Mouse (Mus musculus) heart, embryonic 14.5 days (tissue): ENCODE measurements at regions not wholly inside any gene's neighbourhood (a gene's known extent, or its start where the extent isn't known, plus 50 kb on each side); places are given as distances from the start of the nearest gene placed in this dataset.

Source experiments
- ATAC-seq: fragments of 200-750 bp; cut with Nextera tagmentation; 2 replicates; pipeline ENCODE4 v1.8.0; 2017; ENCODE audit warnings: low read depth, moderate TSS enrichment; ENCODE audit not compliant: insufficient number of reproducible peaks, insufficient read depth, low FRiP score
- H3K27ac ChIP-seq, 2 experiments: fragments of 200-500 bp in 1 of 2; fragments of 300-500 bp in 1 of 2; sonication (generic) in 1 of 2; replicated peaks in 1 of 2; 2 replicates each; pipeline ENCODE4 v1.5.1; 2012 to 2014; ENCODE audit warnings: low read depth in 2 of 2, low read length in 2 of 2, control low read depth in 1 of 2, mild to moderate bottlenecking in 1 of 2, mixed read lengths in 1 of 2; ENCODE audit not compliant: control insufficient read depth in 1 of 2, insufficient read depth in 1 of 2
- H3K27me3 ChIP-seq: fragments of 300-500 bp; sonication (generic); 2 replicates; pipeline ENCODE4 v1.6.1; 2014; ENCODE audit warnings: mild to moderate bottlenecking, low read length, control low read depth; ENCODE audit not compliant: control insufficient read depth, insufficient read depth
- H3K36me3 ChIP-seq: fragments of 300-500 bp; sonication (generic); 2 replicates; pipeline ENCODE4 v1.6.1; 2014; ENCODE audit warnings: mild to moderate bottlenecking, control low read depth, low read length, mixed read lengths; ENCODE audit not compliant: control insufficient read depth, insufficient read depth
- H3K4me1 ChIP-seq, 2 experiments: fragments of 200-500 bp in 1 of 2; fragments of 300-500 bp in 1 of 2; sonication (generic) in 1 of 2; 2 replicates each; pipeline ENCODE4 v1.6.1; 2012 to 2014; ENCODE audit warnings: low read length in 2 of 2, control low read depth in 1 of 2, mixed read lengths in 1 of 2; ENCODE audit not compliant: control insufficient read depth in 2 of 2, insufficient read depth in 2 of 2
- H3K4me2 ChIP-seq: fragments of 300-500 bp; sonication (generic); 2 replicates; pipeline ENCODE4 v1.6.1; 2014; ENCODE audit warnings: mild to moderate bottlenecking, low read length
- H3K4me3 ChIP-seq, 2 experiments: fragments of 200-500 bp in 1 of 2; fragments of 300-500 bp in 1 of 2; sonication (generic) in 1 of 2; 2 replicates each; pipeline ENCODE4 v1.5.1; 2012 to 2014; ENCODE audit warnings: low read length in 2 of 2, mild to moderate bottlenecking in 2 of 2, control low read depth in 1 of 2, low read depth in 1 of 2, moderate library complexity in 1 of 2; ENCODE audit not compliant: control insufficient read depth in 1 of 2, insufficient read depth in 1 of 2
- H3K9ac ChIP-seq: fragments of 300-500 bp; sonication (generic); 2 replicates; pipeline ENCODE4 v1.6.1; 2014; ENCODE audit warnings: mild to moderate bottlenecking, low read length
- H3K9me3 ChIP-seq: fragments of 300-500 bp; sonication (generic); 2 replicates; pipeline ENCODE4 v1.6.1; 2016; ENCODE audit warnings: low read length, control low read depth; ENCODE audit not compliant: control insufficient read depth
- WGBS: fragments of 180-500 bp; shearing (Covaris S2); extraction: QIAGEN DNeasy Blood & Tissue Kit; methylation state at CpG from one replicate; pipeline ENCODE4 v1.1.7; 2014; 5-methylcytosine and 5-hydroxymethylcytosine counted together

DNA sequence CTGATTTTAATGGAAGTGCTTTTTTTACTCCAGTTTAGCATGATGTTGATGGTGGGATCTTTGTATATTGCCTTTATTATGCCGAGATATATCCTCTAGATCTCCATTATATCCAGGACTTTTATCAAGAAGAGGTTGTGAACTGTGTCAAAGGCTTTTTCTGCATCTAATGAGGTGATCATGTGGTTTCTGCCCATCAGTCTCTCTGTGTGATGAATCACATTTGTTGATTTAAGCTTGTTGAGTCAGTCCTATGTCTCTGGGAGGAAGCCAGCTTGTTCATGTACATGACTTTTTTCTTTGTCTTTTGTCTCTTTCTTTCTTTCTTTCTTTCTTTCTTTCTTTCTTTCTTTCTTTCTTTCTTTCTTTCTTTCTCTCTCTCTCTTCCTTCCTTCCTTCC lies 348.4 kb upstream of the Adamts9 start:
- Histone ChIP-seq H3K27me3 (no peaks in the 10 kb centered on the region), H3K4me3 (no peak overlapping the region), H3K4me1 (no peaks in the 10 kb centered on the region), H3K9me3 (peaks cover 4% of the 10 kb centered on the region; the same call in 1 of the 2 replicates), H3K27ac (no peak overlapping the region), H3K36me3 (no peaks in the 10 kb centered on the region), H3K9ac (no peak overlapping the region), H3K4me2 (no peak overlapping the region)
- 74% methylated on average over 1 of the region's 1 CpGs for WGBS
- no peak for ATAC-seq

DNA sequence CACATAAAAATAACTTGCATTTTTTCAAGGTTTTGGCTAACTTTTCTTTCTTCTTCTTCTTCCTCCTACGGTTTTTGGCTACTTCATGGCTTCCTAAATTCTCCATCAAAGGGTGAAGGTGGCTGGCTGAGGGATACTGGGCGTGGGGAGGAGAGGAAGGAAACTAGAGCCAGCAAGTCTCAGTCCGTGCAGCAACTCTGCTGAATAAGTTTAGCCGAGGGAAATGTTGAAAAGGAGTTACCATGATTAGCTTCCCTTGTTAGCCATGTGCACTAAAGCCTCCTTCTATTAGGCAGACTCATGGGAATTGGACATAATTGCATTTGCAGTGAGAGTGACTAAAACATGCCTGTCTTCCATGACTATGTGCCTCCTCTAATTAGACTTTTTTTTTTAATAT lies 345.1 kb upstream of the Adamts9 start:
- Histone ChIP-seq H3K4me1 (no peaks in the 10 kb centered on the region), H3K4me2 (no peak overlapping the region), H3K9ac (no peak overlapping the region), H3K27me3 (no peaks in the 10 kb centered on the region), H3K4me3 (no peak overlapping the region), H3K9me3 (peaks cover 4% of the 10 kb centered on the region; the same call in 1 of the 2 replicates), H3K36me3 (no peaks in the 10 kb centered on the region), H3K27ac (no peak overlapping the region)
- ATAC-seq, result no peak
- WGBS, result 65% methylated on average over 4 of the region's 4 CpGs

DNA sequence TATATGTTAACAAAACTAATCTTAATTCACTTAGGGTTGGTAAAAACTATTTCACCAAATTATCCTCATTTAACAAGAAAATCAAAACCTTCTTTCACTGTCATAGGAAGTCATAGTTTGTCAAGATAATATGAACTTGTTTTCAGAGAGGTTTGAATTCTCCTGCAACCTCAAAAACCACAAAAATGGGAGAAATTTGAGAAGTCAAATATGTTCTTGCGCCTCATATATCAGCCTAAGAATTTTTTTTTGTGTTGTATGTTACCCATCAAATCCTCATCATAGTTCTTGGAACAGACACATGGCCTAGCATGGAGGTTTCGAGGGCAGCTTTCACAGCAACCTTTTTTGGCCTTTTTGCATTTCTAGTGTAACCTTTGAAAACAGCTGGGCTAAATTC lies 342.5 kb upstream of the Adamts9 start:
- 85% methylated on average over 2 of the region's 2 CpGs for WGBS
- H3K4me1 ChIP-seq, result no peaks in the 10 kb centered on the region
- no peak for ATAC-seq

DNA sequence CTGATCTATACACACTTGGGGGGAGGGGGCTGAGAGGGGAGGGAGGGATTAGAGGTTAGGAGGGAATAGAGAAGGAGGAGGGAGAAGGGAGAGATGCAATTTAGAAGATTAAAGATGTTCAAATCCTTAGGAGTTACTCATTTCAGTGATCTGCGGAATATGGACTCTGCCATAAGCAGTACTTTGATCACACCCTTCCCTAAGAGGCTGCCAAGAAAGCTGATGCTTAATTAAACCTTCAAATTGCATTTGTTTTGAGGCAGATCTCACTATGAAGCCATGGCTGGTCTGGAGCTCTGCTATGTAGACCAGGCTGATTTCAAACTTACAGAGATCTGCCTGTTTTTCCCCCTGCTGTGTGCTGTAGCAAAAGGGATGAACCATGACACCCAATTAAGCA lies 338.2 kb upstream of the Adamts9 start:
- no peaks in the 10 kb centered on the region for H3K36me3 ChIP-seq
- no peak for ATAC-seq
- no peak overlapping the region for H3K9ac ChIP-seq
- H3K27me3 ChIP-seq, result no peaks in the 10 kb centered on the region
- peaks cover 0 to 2% of the 10 kb centered on the region in 2 experiments; a peak in 1 of 4 replicates for H3K4me1 ChIP-seq
- H3K9me3 ChIP-seq, result no peaks in the 10 kb centered on the region
- no peak overlapping the region for H3K4me3 ChIP-seq
- 96% methylated on average over 1 of the region's 1 CpGs for WGBS
- no peak overlapping the region for H3K27ac ChIP-seq
- no peak overlapping the region for H3K4me2 ChIP-seq

More for the DNA sequence above, 342.5 kb upstream of the Adamts9 start:
- Histone ChIP-seq H3K9ac (no peak overlapping the region), H3K27ac (no peak overlapping the region), H3K9me3 (no peaks in the 10 kb centered on the region; the same call in 1 of the 2 replicates), H3K36me3 (no peaks in the 10 kb centered on the region), H3K27me3 (no peaks in the 10 kb centered on the region), H3K4me2 (no peak overlapping the region), H3K4me3 (no peak overlapping the region)

DNA sequence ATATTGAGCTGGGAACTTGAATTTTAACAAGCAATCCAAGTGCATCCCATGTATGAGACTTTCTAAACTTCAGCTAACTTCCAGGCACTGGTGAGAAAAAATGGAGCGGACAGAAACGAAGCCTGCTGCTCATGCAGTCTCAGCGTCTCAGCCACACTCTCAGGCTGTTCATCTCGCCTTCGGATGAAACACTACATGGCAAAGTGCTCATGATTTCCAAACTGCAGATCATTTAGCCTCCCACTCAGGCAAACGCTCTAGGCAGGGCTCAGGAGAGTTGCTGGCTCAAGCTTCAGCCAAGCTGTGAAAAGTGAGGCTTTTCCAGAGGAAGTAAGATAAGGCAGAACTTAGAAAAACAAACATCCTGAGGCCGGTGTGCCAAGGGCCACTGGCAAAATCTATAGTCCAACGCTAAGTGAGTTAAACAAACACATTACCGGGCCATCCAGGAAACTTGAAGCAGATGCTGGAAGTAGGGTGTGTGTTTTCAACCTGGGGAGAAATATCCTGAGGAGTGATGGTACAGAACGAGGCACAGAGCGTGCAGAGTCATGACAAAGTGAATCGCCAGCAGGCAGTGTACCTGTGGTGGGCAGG lies 330.7 kb upstream of the Adamts9 start:
- ATAC-seq, result peak; percentile 55
- no peak overlapping the region for H3K4me2 ChIP-seq
- H3K9ac ChIP-seq, result no peak overlapping the region
- H3K27me3 ChIP-seq, result no peaks in the 10 kb centered on the region
- H3K27ac ChIP-seq, result peak overlapping the region; percentile 44 to 51; a peak in 3 of 4 replicates
- 30% methylated on average over 12 of the region's 12 CpGs for WGBS
- H3K36me3 ChIP-seq, result no peaks in the 10 kb centered on the region
- peaks cover 2 to 3% of the 10 kb centered on the region in 2 experiments; a peak in 2 of 4 replicates for H3K4me1 ChIP-seq
- no peak overlapping the region for H3K4me3 ChIP-seq
- no peaks in the 10 kb centered on the region for H3K9me3 ChIP-seq

DNA sequence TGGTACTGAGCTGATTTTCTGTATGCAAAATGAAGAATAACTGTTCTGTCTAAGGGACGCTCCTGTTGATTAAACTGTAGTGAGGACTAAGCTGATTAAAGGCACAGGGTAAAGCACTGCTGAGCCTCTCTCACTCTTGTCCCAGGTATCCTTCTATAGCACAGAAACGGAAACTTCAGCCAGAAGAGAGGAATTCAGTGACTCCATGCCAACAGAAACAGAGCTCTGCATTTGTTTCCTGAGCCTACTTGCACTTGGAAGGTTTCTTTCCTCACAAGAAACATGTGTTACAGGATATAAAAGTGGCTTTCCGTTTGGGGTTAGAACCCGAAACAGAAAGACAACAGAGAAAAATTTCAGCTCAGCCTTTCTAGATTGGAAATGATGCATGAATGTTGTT lies 328.9 kb upstream of the Adamts9 start:
- WGBS, result 41% methylated on average over 4 of the region's 4 CpGs
- no peak overlapping the region for H3K4me2 ChIP-seq
- no peaks in the 10 kb centered on the region for H3K36me3 ChIP-seq
- H3K27me3 ChIP-seq, result no peaks in the 10 kb centered on the region
- no peak overlapping the region for H3K4me3 ChIP-seq
- H3K9me3 ChIP-seq, result no peaks in the 10 kb centered on the region
- H3K4me1 ChIP-seq, result peaks cover 2 to 3% of the 10 kb centered on the region in 2 experiments; a peak in 2 of 4 replicates
- ATAC-seq, result no peak
- peak overlapping the region in 1 of 2 experiments; percentile 34; a peak in 2 of 4 replicates for H3K27ac ChIP-seq
- H3K9ac ChIP-seq, result no peak overlapping the region

DNA sequence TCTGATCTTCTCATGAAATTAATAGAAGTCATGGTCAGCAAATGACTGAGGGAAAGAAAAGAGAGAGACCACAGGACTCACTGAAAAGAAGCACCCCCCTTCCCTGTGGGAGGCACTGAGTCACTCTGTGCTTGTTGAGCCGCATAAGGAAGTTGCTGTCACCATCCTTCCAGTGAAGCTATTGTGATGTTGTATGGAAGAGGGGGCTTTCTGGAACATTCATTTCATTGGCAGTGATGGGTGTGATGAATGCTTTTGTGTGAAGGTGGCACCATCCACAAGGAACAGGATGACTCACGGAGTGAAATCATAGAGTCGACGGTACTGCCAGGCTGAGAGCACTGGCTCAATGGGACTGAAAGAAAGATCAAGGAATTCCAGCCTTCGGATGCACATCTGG lies 323.5 kb upstream of the Adamts9 start:
- Histone ChIP-seq H3K27ac (no peak overlapping the region), H3K4me3 (no peak overlapping the region), H3K4me1 (no peaks in the 10 kb centered on the region), H3K36me3 (no peaks in the 10 kb centered on the region), H3K9ac (no peak overlapping the region), H3K4me2 (no peak overlapping the region), H3K27me3 (no peaks in the 10 kb centered on the region), H3K9me3 (0 out of 2 replicates have a peak, but pooled peaks cover under 1% of the 10 kb centered on the region)
- WGBS, result 69% methylated on average over 5 of the region's 5 CpGs
- no peak for ATAC-seq

DNA sequence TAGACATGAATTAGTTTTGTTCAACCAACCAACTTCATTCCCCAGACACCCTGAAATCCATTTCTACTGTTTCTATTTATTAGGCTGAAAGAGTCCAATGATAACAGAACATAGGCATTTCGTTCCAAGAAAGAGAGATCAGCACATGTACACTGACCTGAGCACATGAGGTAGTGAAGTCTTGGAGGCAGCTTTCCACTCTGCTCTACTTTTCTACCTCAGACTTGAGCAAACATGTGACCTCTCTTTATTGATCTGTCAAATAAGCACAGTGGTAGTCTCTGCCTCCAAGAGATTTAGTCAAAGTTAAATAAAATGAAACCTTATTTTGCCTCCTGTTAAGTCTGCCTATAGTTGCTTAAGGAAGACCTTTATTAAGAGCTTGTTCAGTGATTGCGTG lies 321.9 kb upstream of the Adamts9 start:
- H3K9me3 ChIP-seq, result 0 out of 2 replicates have a peak, but pooled peaks cover 3% of the 10 kb centered on the region
- 83% methylated on average over 2 of the region's 2 CpGs for WGBS
- H3K4me1 ChIP-seq, result no peaks in the 10 kb centered on the region
- no peak for ATAC-seq
- no peak overlapping the region for H3K4me2 ChIP-seq
- no peak overlapping the region for H3K27ac ChIP-seq
- no peaks in the 10 kb centered on the region for H3K27me3 ChIP-seq
- no peak overlapping the region for H3K9ac ChIP-seq
- no peak overlapping the region for H3K4me3 ChIP-seq
- H3K36me3 ChIP-seq, result no peaks in the 10 kb centered on the region
